Mouse (Mus musculus): Measurements from ENCODE around the gene Ssr2. TPM values are rescaled to one million over a fixed set of nuclear protein-coding genes. Genes with fewer than 3 reads are reported as not detected.

Ssr2 gene
- total RNA-seq, 2 experiments from 2014 or later, result 52.2 to 63.2 TPM

- DNase-seq, result no peak
These were observed 47.9 kb downstream of the Ssr2 start for GRCm38 (mm10) chr3:88623346-88624135.

DNA sequence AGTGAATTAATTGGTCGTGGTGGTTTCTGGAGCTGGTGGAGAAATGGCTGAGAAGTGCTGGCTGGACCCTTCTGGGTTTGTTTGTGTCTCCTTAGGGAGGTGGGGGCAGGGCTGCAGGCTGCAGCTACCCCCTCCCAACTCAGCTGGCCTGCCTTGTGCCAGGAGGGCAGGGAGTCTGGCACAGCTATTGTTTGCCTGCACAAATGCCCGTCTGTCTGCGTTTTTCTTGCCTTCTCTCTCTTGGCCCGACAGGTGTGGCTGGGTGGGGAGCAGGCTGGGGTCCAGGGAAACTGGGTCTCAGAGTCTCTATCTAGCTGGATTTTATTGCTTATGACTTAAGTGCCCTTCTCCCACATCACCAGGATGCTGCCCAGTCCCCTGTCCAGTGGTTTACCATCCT lies 48.6 kb downstream of the Ssr2 start:
- DNase-seq, result no peak

- peak; percentile 58 for DNase-seq
These were observed 49.3 kb downstream of the Ssr2 start for GRCm38 (mm10) chr3:88624951-88625350.

DNA sequence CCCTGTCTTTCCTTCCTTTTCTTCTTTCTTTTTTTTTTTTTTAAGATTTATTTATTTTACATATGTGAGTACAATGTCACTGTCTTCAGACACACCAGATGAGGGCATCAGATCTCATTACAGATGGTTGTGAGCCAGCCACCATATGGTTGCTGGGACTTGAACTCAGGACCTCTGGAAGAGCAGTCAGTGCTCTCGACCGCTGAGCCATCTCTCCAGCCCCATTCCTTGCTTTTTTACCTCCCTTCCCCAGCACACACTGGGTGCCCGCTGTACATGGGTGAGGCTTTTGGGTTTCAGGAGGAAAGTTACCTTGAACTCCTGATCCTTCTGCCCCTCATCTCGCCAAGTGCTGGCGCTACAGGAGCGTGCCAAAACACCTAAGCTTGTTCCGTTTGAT lies 49.9 kb downstream of the Ssr2 start:
- DNase-seq, result no peak

- DNase-seq, result no peak
These were observed 50.6 kb downstream of the Ssr2 start for GRCm38 (mm10) chr3:88626316-88626715.

DNA sequence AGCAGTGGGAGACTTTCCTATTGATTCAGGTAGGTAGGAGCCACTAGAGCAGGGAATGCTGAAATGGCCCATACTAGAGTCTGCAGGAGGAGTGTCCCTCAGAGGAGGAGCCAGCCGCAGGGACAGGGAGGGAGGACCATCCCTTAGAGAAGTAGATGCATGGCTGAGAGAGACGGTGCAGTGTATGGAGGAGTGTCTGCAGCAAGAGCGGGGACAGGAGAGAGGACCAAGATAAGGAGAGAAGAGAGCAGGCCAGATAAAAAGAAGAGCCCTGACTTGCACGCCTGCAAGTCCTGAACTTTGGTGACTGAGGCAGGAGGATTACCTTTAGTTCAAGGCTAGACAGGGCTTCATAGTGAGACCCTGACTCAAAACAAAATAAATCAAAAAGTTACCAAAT lies 51.4 kb downstream of the Ssr2 start:
- DNase-seq, result no peak

DNA sequence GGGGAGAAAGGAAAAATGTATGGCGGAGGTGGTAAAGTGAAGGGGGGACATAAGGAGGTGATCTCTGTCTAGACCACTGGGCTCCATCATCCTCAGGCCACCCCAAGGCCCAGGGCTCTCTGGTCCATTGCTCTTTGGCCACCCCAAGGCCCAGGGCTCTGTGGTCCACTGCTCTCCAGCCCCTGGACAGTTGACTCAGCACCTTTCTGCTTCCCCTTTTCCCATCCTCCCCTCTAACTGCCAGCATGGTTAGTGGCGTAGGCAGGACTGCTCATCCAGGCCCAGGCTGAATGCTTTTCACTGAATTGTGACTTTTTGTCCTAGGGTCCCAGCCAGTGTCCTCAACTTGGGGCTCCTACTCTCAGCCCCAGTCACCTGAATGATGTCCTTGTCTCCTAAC lies 51.9 kb downstream of the Ssr2 start:
- DNase-seq, result no peak

DNA sequence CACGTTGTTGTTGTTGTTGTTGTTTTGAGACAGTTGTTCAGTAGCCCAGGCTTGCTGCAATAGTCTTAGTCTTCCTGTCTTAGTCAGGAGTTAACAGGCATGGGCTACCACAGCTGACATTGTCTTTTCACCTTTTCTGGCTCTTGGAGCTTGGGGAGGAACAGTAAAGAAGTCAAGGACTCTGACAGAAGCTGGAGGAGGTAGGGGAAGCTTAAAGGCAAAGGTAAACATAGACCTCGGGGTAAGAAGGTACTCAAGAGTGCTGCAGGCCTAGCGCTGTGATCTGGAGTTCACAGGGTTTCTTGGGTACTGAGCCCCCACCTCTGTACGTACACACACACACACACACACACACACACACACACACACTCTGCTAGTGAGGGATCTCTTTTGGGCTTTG lies 53.1 kb downstream of the Ssr2 start:
- DNase-seq, result no peak

DNA sequence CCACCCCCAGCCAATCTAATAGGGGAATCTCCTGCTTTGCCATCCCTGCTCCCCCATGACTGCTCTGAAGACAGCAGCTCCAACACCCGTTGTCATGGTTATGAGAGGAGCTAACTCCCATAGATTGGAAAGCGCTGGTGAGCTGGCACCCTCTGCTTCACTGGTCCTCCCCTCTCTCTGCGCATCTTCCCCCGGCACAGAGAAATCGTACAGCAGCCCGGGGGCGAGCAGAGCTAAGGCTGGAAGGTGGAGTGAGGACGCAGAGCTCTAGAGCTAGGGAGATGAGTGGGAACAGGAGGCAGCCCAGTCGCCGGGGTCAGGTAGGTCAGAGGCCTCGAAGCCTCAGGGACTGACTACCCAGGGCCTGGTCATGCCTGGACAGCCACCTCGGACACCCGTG lies 53.6 kb downstream of the Ssr2 start:
- DNase-seq, result no peak

GRCm38 (mm10) chr3:88630018-88630417 lies 54.3 kb downstream of the Ssr2 start:
- DNase-seq, result no peak

DNA sequence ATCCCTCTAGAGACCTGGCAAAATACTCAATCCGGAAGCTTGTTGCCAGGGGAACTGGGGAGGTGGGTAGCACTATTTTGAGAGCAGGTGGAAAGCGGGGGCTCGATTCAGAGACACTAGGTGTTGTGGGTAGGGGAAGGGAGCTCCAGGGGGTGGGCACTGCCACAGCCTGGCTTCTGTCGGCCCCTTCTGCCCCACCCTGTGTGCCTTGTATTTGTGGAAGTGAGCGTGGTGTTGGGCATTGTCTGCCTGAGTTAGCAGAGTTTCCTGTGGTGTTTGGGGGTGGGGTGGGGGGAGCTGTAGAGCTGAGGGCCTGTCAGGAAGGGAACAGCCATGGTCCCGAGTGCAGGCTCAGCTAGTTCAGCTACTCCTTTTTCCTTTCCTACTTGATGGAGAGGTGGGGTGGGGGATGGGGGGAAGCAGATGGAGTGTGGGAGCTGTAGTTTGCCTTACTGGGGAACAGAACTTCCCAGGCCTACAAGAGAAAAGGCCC lies 55.2 kb downstream of the Ssr2 start:
- no peak for DNase-seq

DNA sequence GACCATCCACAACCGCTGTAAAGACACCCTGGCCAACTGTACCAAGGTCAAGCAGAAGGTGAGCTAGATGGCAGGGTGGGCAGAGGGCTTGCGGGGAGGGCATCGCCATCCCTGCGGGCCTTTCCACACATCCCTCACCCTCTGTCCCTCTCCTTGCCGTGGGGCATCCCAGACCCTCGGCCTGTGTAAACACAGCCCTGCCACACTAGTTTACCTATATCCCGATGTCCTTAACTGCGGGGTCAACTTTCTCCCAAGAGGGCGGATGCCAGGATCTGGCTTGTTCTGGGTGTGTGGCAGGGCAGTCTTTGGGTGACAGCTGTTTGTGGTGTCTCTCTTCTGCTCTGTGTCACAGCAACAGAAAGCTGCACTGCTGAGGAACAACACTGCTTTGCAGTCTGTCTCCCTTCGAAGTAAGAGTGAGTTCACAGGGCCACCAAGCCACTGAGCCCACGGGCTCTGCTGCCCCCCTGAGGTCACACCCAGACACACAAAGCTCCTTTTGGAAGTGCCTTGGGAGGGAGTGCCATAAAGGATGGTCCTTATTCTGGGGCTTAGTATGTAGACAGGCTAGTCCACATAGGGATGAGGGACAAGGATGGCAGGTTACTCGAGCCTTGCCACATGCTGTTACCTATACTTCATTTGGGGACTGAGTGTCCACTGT lies 56.4 kb downstream of the Ssr2 start:
- DNase-seq, result no peak

GRCm38 (mm10) chr3:88633056-88633455 lies 57.4 kb downstream of the Ssr2 start:
- DNase-seq, result no peak

- DNase-seq, result no peak
These were observed 60.0 kb downstream of the Ssr2 start for GRCm38 (mm10) chr3:88635506-88636275.

GRCm38 (mm10) chr3:88636555-88636986 lies 60.9 kb downstream of the Ssr2 start:
- DNase-seq, result no peak

DNA sequence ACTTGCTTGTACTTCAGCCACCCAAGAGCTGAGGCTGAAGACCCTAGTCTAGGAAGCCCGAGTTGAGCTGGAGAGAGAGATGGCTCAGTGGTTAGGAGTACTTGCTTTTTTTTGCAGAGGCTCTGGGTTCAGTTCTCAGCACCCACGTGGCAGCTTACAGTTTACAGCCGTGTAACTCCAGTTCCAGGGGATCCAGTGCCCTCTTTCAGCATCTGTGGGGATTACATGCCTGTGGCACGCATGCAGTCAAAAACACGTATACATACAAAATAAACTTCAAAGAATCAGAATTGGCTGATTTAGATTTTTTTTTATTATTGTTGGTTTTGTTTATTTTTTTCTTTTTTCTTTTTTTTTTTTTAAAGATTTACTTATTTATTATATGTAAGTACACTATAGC lies 61.5 kb downstream of the Ssr2 start:
- DNase-seq, result no peak

Small RNA genes within 50 kb of the gene (microRNA-seq; reads per million reads assigned to microRNA genes)
- gene Mir1905 (ENCODE audit: borderline replicate concordance in 2 of 2), result 0 reads per million in 2 experiments

Other genes starting within 250 kb of the Ssr2 start
- gene Tmem79, start 239.7 kb upstream of the Ssr2 start, total RNA-seq (2021), result 1 to 10 TPM; 1.7 TPM
- gene Smg5, start 239.6 kb upstream of the Ssr2 start, total RNA-seq (2021), result 10 to 100 TPM; 37.4 to 43.4 TPM
- 1 to 10 TPM in 1 of 2 experiments, under 1 TPM in 1; 0.51 to 1.1 TPM for gene Paqr6, start 211.3 kb upstream of the Ssr2 start, total RNA-seq (2021)
- under 1 TPM in 1 of 2 experiments, not detected in 1; 0.54 TPM for gene Bglap3, start 203.1 kb upstream of the Ssr2 start, total RNA-seq (2021)
- not detected for gene Bglap2, start 197.2 kb upstream of the Ssr2 start, total RNA-seq (2021)
- gene Bglap, start 191.4 kb upstream of the Ssr2 start, total RNA-seq (2021), result 1 to 10 TPM in 1 of 2 experiments, not detected in 1; 1.9 TPM
- 10 to 100 TPM; 16.9 to 19.0 TPM for gene Pmf1, start 165.5 kb upstream of the Ssr2 start, total RNA-seq (2021)
- 10 to 100 TPM; 14.3 to 14.5 TPM for gene Slc25a44, start 150.7 kb upstream of the Ssr2 start, total RNA-seq (2021)
- 1 to 10 TPM; 1.6 to 1.8 TPM for gene Sema4a, start 114.7 kb upstream of the Ssr2 start, total RNA-seq (2021)
- gene Lmna, start 65.9 kb upstream of the Ssr2 start, total RNA-seq (2021), result 100 to 1,000 TPM in 1 of 2 experiments, 10 to 100 TPM in 1; 99.2 to 106 TPM
- gene Mex3a, start 43.5 kb upstream of the Ssr2 start, total RNA-seq (2021), result under 1 TPM; 0.24 to 0.33 TPM
- not detected for gene Rab25, start 27.6 kb upstream of the Ssr2 start, total RNA-seq (2021)
- gene Lamtor2, start 22.8 kb upstream of the Ssr2 start, total RNA-seq (2021), result 10 to 100 TPM; 76.1 to 81.1 TPM
- gene Ubqln4, start 22.1 kb upstream of the Ssr2 start, total RNA-seq (2021), result 10 to 100 TPM; 59.6 to 67.2 TPM
- 10 to 100 TPM; 28.1 to 33.0 TPM for gene Arhgef2, start 30.1 kb downstream of the Ssr2 start, total RNA-seq (2021)
- not detected for gene Rxfp4, start 77.3 kb downstream of the Ssr2 start, total RNA-seq (2021)
- 10 to 100 TPM; 22.6 to 23.0 TPM for gene Khdc4, start 109.9 kb downstream of the Ssr2 start, total RNA-seq (2021)
- 10 to 100 TPM; 18.4 to 18.7 TPM for gene Rit1, start 141.0 kb downstream of the Ssr2 start, total RNA-seq (2021)
- gene Syt11, start 199.3 kb downstream of the Ssr2 start, total RNA-seq (2021), result 1 to 10 TPM; 3.1 to 3.7 TPM